Mouse (Mus musculus): ENCODE results near the gene Eif4ebp2. TPM values are rescaled to one million over a fixed set of nuclear protein-coding genes. Genes with fewer than 3 reads are reported as not detected.

The Eif4ebp2 gene
- polyA plus RNA-seq, 1 experiment: 277 TPM

DNA sequence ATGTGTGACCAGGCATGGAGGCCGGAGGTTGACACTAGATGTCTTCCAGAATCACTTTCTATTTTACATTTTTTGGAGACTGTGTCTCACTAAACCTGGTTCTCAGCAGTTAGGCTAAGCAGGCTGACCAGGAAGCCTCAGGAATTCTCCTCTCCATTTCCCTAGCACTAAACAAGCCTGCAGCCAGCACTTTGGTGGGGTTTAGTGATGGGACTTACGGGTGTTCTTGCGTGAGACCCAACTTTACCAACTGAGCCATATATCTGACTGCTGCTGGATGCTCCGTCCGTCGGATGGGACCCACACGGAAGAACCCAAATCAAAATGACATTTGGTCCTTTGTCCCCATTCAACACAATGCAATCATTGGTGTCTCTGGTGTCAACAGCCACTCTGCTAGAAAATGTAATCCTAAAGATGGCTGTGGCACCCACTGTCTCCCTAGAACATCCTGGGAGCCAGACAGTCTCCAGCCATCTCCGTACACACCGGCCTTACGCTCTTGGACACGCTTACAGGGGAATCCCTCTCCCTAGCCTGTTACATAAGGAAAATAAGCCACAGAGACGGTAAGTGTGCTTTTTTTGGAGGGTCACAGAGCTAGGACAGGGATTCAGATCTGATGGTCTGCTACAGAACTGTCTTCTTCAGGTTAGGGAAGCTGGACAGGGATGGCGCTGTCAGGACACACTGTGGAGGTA lies 73.0 kb downstream of the Eif4ebp2 start:
- Histone ChIP-seq H3K27me3 (ENCODE audit: control insufficient read depth, insufficient read depth, low read length) (peaks cover 11% of the 10 kb centered on the region; the same call in 1 of the 2 replicates), H3K36me3 (ENCODE audit: control insufficient read depth, insufficient read depth, low read length) (no peaks in the 10 kb centered on the region), H3K27ac (ENCODE audit: control insufficient read depth, insufficient read depth, low read length) (no peak overlapping the region), H3K4me3 (ENCODE audit: control insufficient read depth, insufficient read depth, low read length) (no peak overlapping the region), H3K4me1 (replicated peaks; ENCODE audit: control insufficient read depth, insufficient read depth, low read length) (no peaks in the 10 kb centered on the region; the same call in 1 of the 2 replicates)
- DNase-seq: no peak
- no peak for TF ChIP-seq CTCF (IDR thresholded peaks at IDR 0.05; ENCODE audit: borderline replicate concordance, control insufficient read depth, extremely low read depth, insufficient read depth, low read length, poor library complexity)
- TF ChIP-seq POLR2A (IDR thresholded peaks at IDR 0.05; ENCODE audit: control insufficient read depth, extremely low read depth, insufficient read depth, low read length, poor library complexity): no peak
- WGBS: 96% methylated on average over 13 of the region's 13 CpGs

DNA sequence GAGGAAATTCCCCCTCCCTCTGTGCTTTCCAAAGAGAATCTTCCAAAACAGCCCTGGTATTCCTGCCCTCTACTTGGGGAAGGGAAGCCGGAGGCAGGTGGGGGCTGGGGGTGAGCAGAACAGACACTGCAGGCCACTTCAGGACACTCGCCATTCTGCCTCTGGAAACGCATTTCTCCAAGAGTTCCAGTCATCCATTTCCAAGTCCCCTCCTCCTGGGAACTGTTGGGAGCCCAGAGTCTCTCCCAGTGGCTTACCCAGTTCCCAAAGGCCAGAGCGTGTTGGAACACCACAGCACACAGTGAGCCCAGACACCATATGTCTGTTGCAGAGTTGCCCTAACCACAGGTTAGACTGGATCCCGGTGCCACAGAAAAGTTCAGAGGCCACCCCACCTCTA lies 73.8 kb downstream of the Eif4ebp2 start:
- WGBS: 93% methylated on average over 5 of the region's 5 CpGs
- DNase-seq: no peak
- no peaks in the 10 kb centered on the region; the same call in 1 of the 2 replicates for H3K4me1 ChIP-seq (replicated peaks; ENCODE audit: control insufficient read depth, insufficient read depth, low read length)

More for the DNA sequence above, 73.8 kb downstream of the Eif4ebp2 start:
- Histone ChIP-seq H3K4me3 (ENCODE audit: control insufficient read depth, insufficient read depth, low read length) (no peak overlapping the region), H3K27me3 (ENCODE audit: control insufficient read depth, insufficient read depth, low read length) (peaks cover 11% of the 10 kb centered on the region; the same call in 1 of the 2 replicates), H3K27ac (ENCODE audit: control insufficient read depth, insufficient read depth, low read length) (no peak overlapping the region), H3K36me3 (ENCODE audit: control insufficient read depth, insufficient read depth, low read length) (no peaks in the 10 kb centered on the region)
- TF ChIP-seq CTCF (IDR thresholded peaks at IDR 0.05; ENCODE audit: borderline replicate concordance, control insufficient read depth, extremely low read depth, insufficient read depth, low read length, poor library complexity): no peak
- TF ChIP-seq POLR2A (IDR thresholded peaks at IDR 0.05; ENCODE audit: control insufficient read depth, extremely low read depth, insufficient read depth, low read length, poor library complexity): no peak

Other genes with a start within 250 kb of the Eif4ebp2 start
- gene Adamts14, start 179.2 kb downstream of the Eif4ebp2 start, polyA plus RNA-seq (2012; rRNA removed): 2.7 and 3.3 TPM in 2 replicates
- 5.7 and 6.1 TPM in 2 replicates for gene Prf1, start 154.8 kb downstream of the Eif4ebp2 start, polyA plus RNA-seq (2012; rRNA removed)
- 5.7 and 6.8 TPM in 2 replicates for gene Pald1, start 69.1 kb downstream of the Eif4ebp2 start, polyA plus RNA-seq (2012; rRNA removed)
- 0.05 and 0.17 TPM in 2 replicates for gene Nodal, start 34.7 kb downstream of the Eif4ebp2 start, polyA plus RNA-seq (2012; rRNA removed)
- gene Lrrc20, start 23.1 kb upstream of the Eif4ebp2 start, polyA plus RNA-seq (2012; rRNA removed): 9.8 and 10.9 TPM in 2 replicates
- gene Npffr1, start 142.8 kb upstream of the Eif4ebp2 start, polyA plus RNA-seq (2012; rRNA removed): 0.04 and 0.10 TPM in 2 replicates
- gene Ppa1, start 195.9 kb upstream of the Eif4ebp2 start, polyA plus RNA-seq (2012; rRNA removed): 29.9 and 36.1 TPM in 2 replicates
- gene Sar1a, start 227.6 kb upstream of the Eif4ebp2 start, polyA plus RNA-seq (2012; rRNA removed): 71.8 and 74.7 TPM in 2 replicates
- gene Tysnd1, start 242.9 kb upstream of the Eif4ebp2 start, polyA plus RNA-seq (2012; rRNA removed): 91.6 and 114 TPM in 2 replicates